Mouse (Mus musculus): ENCODE results near the gene Tsr1.

Tsr1 gene

GRCm38 (mm10) chr11:74897678-74898516, at the start of gene Tsr1:
TSS of gene Tsr1 (plus strand) at chr11:74898071.
- DNase-seq = peak; percentile 87

- DNase-seq = no peak
Measured at GRCm38 (mm10) chr11:74850998-74851661, 46.7 kb upstream of the Tsr1 start.

GRCm38 (mm10) chr11:74857756-74858155, 40.1 kb upstream of the Tsr1 start:
- no peak for DNase-seq

GRCm38 (mm10) chr11:74862129-74862528, 35.7 kb upstream of the Tsr1 start:
- DNase-seq = no peak

GRCm38 (mm10) chr11:74863471-74863870, 34.4 kb upstream of the Tsr1 start:
- DNase-seq = no peak

- no peak for DNase-seq
Measured at GRCm38 (mm10) chr11:74864421-74864820, 33.5 kb upstream of the Tsr1 start.

- no peak for DNase-seq
Measured at GRCm38 (mm10) chr11:74865252-74865651, 32.6 kb upstream of the Tsr1 start.

- DNase-seq = no peak
Measured at GRCm38 (mm10) chr11:74866640-74867039, 31.2 kb upstream of the Tsr1 start.

- DNase-seq = no peak
Measured at GRCm38 (mm10) chr11:74867181-74867580, 30.7 kb upstream of the Tsr1 start.

GRCm38 (mm10) chr11:74868046-74868760, 29.7 kb upstream of the Tsr1 start:
- DNase-seq = no peak

- DNase-seq = no peak
Measured at GRCm38 (mm10) chr11:74869603-74870002, 28.3 kb upstream of the Tsr1 start.

GRCm38 (mm10) chr11:74870544-74870943, 27.3 kb upstream of the Tsr1 start:
- no peak for DNase-seq

GRCm38 (mm10) chr11:74870991-74871622, 26.8 kb upstream of the Tsr1 start:
- no peak for DNase-seq

GRCm38 (mm10) chr11:74874630-74875029, 23.2 kb upstream of the Tsr1 start:
- DNase-seq = no peak

- peak; percentile 16 for DNase-seq
Measured at GRCm38 (mm10) chr11:74876801-74877200, 21.1 kb upstream of the Tsr1 start.

GRCm38 (mm10) chr11:74880999-74881398, 16.9 kb upstream of the Tsr1 start:
- no peak for DNase-seq

- no peak for DNase-seq
Measured at GRCm38 (mm10) chr11:74881979-74882378, 15.9 kb upstream of the Tsr1 start.

- no peak for DNase-seq
Measured at GRCm38 (mm10) chr11:74883098-74883497, 14.8 kb upstream of the Tsr1 start.

GRCm38 (mm10) chr11:74894619-74895018, 3.3 kb upstream of the Tsr1 start:
- no peak for DNase-seq

- DNase-seq = peak; percentile 64
Measured at GRCm38 (mm10) chr11:74895980-74896900, 1.6 kb upstream of the Tsr1 start.

- peak; percentile 55 for DNase-seq
Measured at GRCm38 (mm10) chr11:74896901-74897677, 782 bp upstream of the Tsr1 start, which contains the start of gene Sgsm2. TSS of gene Sgsm2 (minus strand) at chr11:74897060.
